21 mouse cellular contexts compared by ENCODE assay signal in genomic region chr15:25000171-25000570, GRCm38 (mm10).
DNase-seq lines count a peak whose midpoint lies in the region; ATAC-seq lines count a peak whose summit lies in the region.
"Had no signal": no experiment of that assay in that cellular context is flagged by ENCODE, and none has a peak within 500 bp of the region (broad histone marks: within the 10 kb centered on the region; RNA-seq: fewer than 3 reads in every experiment).

No protein-coding gene starts in this region.

- no peaks in the 10 kb centered on the region for H3K36me3 ChIP-seq in embryonic facial prominence, embryonic 14.5 days (ENCODE audit: control insufficient read depth, insufficient read depth, low read length)
- H3K36me3 ChIP-seq in embryonic facial prominence, embryonic 10.5 days (replicated peaks) = no peaks in the 10 kb centered on the region
- H3K36me3 ChIP-seq in neural tube, embryonic 14.5 days (ENCODE audit: control insufficient read depth, insufficient read depth, low read length) = no peaks in the 10 kb centered on the region
- no peaks in the 10 kb centered on the region for H3K36me3 ChIP-seq in neural tube, embryonic 15.5 days
- H3K36me3 ChIP-seq in embryonic facial prominence, embryonic 15.5 days = no peaks in the 10 kb centered on the region
- H3K36me3 ChIP-seq: G1E had no signal

- H3K27me3 ChIP-seq in embryonic facial prominence, embryonic 14.5 days (replicated peaks; ENCODE audit: control insufficient read depth, insufficient read depth, low read length) = no peaks in the 10 kb centered on the region
- H3K27me3 ChIP-seq in embryonic facial prominence, embryonic 10.5 days (replicated peaks; ENCODE audit: low read depth, poor library complexity, severe bottlenecking) = no peaks in the 10 kb centered on the region
- H3K27me3 ChIP-seq in neural tube, embryonic 14.5 days (ENCODE audit: control insufficient read depth, insufficient read depth, low read length) = no peaks in the 10 kb centered on the region
- H3K27me3 ChIP-seq in neural tube, embryonic 15.5 days (replicated peaks) = no peaks in the 10 kb centered on the region
- H3K27me3 ChIP-seq in embryonic facial prominence, embryonic 15.5 days = no peaks in the 10 kb centered on the region
- H3K27me3 ChIP-seq: CH12.LX had no signal

- DNase-seq in embryonic facial prominence, embryonic 14.5 days (ENCODE audit: low spot score) = peak; percentile 41
- no peak for DNase-seq in embryonic facial prominence, embryonic 10.5 days (ENCODE audit: low spot score)
- no peak for DNase-seq in right cerebral cortex, postnatal 10 days (ENCODE audit: low spot score in 2 of 2)
- DNase-seq: adrenal gland, adult 2 months; adrenal gland, adult 8-10 months; adrenal gland, postnatal 10 days; adrenal gland, postnatal 14 days; adrenal gland, postnatal 25 days; adrenal gland, postnatal 36 days; B cell, adult 2 months; cerebellum, adult 11 months; cerebellum, adult 11-12 months; cerebellum, adult 18-20 months had no signal

- H3K4me2 ChIP-seq in embryonic facial prominence, embryonic 14.5 days (ENCODE audit: low read depth, low read length) = no peak overlapping the region
- H3K4me2 ChIP-seq in neural tube, embryonic 14.5 days (ENCODE audit: low read depth, low read length) = no peak overlapping the region
- no peak overlapping the region for H3K4me2 ChIP-seq in neural tube, embryonic 15.5 days
- no peak overlapping the region for H3K4me2 ChIP-seq in embryonic facial prominence, embryonic 15.5 days (replicated peaks)

- ATAC-seq in embryonic facial prominence, embryonic 14.5 days (ENCODE audit: low read depth) = peak; percentile 90; the same call in 1 of the 2 replicates
- ATAC-seq in neural tube, embryonic 14.5 days (ENCODE audit: low read depth) = peak; percentile 46; the same call in 1 of the 2 replicates
- ATAC-seq in neural tube, embryonic 15.5 days (ENCODE audit: low FRiP score) = no peak
- ATAC-seq in embryonic facial prominence, embryonic 15.5 days (ENCODE audit: insufficient number of reproducible peaks, low FRiP score, low TSS enrichment, low read depth) = 0 out of 2 replicates have a peak, but pooled peaks have one; percentile 24
- ATAC-seq: activated CD4-positive, CD25-positive, alpha-beta regulatory T cell, adult 4 months; CD4-positive, CD25-positive, alpha-beta regulatory T cell, adult 4 months; Patski had no signal

- H3K27ac ChIP-seq in embryonic facial prominence, embryonic 14.5 days (replicated peaks; ENCODE audit: low read depth, low read length) = no peak overlapping the region
- H3K27ac ChIP-seq in embryonic facial prominence, embryonic 10.5 days (replicated peaks) = no peak overlapping the region
- H3K27ac ChIP-seq in neural tube, embryonic 14.5 days (ENCODE audit: low read depth, low read length) = no peak overlapping the region
- H3K27ac ChIP-seq in neural tube, embryonic 15.5 days (replicated peaks) = no peak overlapping the region
- H3K27ac ChIP-seq in embryonic facial prominence, embryonic 15.5 days (replicated peaks) = no peak overlapping the region

- H3K4me1 ChIP-seq in embryonic facial prominence, embryonic 14.5 days (ENCODE audit: control insufficient read depth, insufficient read depth, low read length) = no peaks in the 10 kb centered on the region
- H3K4me1 ChIP-seq in embryonic facial prominence, embryonic 10.5 days = no peaks in the 10 kb centered on the region
- no peaks in the 10 kb centered on the region for H3K4me1 ChIP-seq in neural tube, embryonic 14.5 days (ENCODE audit: control insufficient read depth, insufficient read depth, low read length)
- no peaks in the 10 kb centered on the region for H3K4me1 ChIP-seq in neural tube, embryonic 15.5 days
- H3K4me1 ChIP-seq in embryonic facial prominence, embryonic 15.5 days = no peaks in the 10 kb centered on the region

- H3K9ac ChIP-seq in embryonic facial prominence, embryonic 14.5 days (ENCODE audit: low read depth, low read length) = no peak overlapping the region
- no peak overlapping the region for H3K9ac ChIP-seq in neural tube, embryonic 14.5 days (replicated peaks; ENCODE audit: low read depth, low read length)
- H3K9ac ChIP-seq in neural tube, embryonic 15.5 days (replicated peaks) = no peak overlapping the region
- H3K9ac ChIP-seq in embryonic facial prominence, embryonic 15.5 days = no peak overlapping the region

- no peaks in the 10 kb centered on the region for H3K9me3 ChIP-seq in embryonic facial prominence, embryonic 14.5 days (ENCODE audit: control insufficient read depth, low read length)
- no peaks in the 10 kb centered on the region for H3K9me3 ChIP-seq in embryonic facial prominence, embryonic 10.5 days
- no peaks in the 10 kb centered on the region for H3K9me3 ChIP-seq in neural tube, embryonic 14.5 days (ENCODE audit: control insufficient read depth, low read length)
- no peaks in the 10 kb centered on the region for H3K9me3 ChIP-seq in neural tube, embryonic 15.5 days (replicated peaks)
- H3K9me3 ChIP-seq in embryonic facial prominence, embryonic 15.5 days (replicated peaks) = no peaks in the 10 kb centered on the region
- H3K9me3 ChIP-seq: G1E had no signal

- whole genome bisulfite sequencing in embryonic facial prominence, embryonic 14.5 days = 79% methylated on average over 3 of the region's 3 CpGs
- 84% methylated on average over 3 of the region's 3 CpGs for WGBS in embryonic facial prominence, embryonic 10.5 days
- WGBS in neural tube, embryonic 14.5 days = 68% methylated on average over 3 of the region's 3 CpGs
- 50% methylated on average over 3 of the region's 3 CpGs for WGBS in neural tube, embryonic 15.5 days
- 77% methylated on average over 3 of the region's 3 CpGs for WGBS in embryonic facial prominence, embryonic 15.5 days

- H3K4me3 ChIP-seq in embryonic facial prominence, embryonic 14.5 days (ENCODE audit: low read depth, low read length) = no peak overlapping the region
- H3K4me3 ChIP-seq in embryonic facial prominence, embryonic 10.5 days = no peak overlapping the region
- H3K4me3 ChIP-seq in neural tube, embryonic 14.5 days (ENCODE audit: low read depth, low read length) = no peak overlapping the region
- no peak overlapping the region for H3K4me3 ChIP-seq in neural tube, embryonic 15.5 days (replicated peaks)
- H3K4me3 ChIP-seq in embryonic facial prominence, embryonic 15.5 days (replicated peaks) = no peak overlapping the region
